Mouse (Mus musculus): ENCODE data around the gene Tbl2. TPM values are rescaled to one million over a fixed set of nuclear protein-coding genes. Genes with fewer than 3 reads are reported as not detected.

Tbl2 gene
- polyA plus RNA-seq, 1 experiment: 5.9 TPM

DNA sequence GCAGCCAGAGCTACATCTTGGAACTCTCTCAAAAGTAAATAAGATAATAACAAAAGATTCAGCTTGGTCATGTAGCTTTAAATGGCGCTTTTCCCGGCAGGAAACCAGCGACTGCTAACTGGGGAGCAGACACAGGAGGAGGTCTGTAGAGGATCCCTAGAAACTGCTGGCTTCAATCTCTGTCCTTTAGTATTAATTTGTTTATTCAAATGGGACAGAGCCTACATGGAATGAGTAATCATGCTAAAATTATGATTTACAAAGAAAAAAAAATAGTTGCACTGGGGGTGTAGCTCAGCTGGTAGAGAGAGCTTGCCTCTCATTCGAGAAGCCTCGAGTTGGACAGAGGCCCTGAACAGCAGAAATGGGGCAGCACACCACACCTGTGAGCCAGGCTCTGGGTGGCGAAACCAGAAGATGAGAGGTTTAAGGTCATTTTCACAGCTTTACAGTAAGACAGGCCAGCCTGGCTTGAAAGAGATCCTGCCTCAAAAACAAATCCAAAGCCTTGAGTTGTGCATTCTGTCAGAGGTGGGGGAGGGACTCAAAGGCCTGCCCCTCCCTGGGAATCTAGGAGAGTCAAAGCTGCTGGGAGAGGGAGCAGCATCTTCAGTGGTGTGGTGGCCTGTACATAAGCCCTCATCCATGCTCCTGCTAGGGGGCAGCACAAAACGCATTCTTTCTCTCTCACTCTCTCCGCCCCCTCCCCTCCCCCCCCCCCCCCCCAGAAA is 33.8 kb downstream of the Tbl2 start:
- no peak overlapping the region for H3K27ac ChIP-seq (ENCODE audit: insufficient read depth, low read depth, low read length)
- peaks cover 16% of the 10 kb centered on the region for H3K4me1 ChIP-seq (ENCODE audit: control insufficient read depth, insufficient read depth, low read length)
- H3K4me3 ChIP-seq (ENCODE audit: insufficient read depth, low read length): no peak overlapping the region
- TF ChIP-seq CTCF (IDR thresholded peaks at IDR 0.05; ENCODE audit: low read depth, low read length) (no peak), POLR2A (IDR thresholded peaks at IDR 0.05; ENCODE audit: borderline replicate concordance, low read depth, low read length) (no peak)

DNA sequence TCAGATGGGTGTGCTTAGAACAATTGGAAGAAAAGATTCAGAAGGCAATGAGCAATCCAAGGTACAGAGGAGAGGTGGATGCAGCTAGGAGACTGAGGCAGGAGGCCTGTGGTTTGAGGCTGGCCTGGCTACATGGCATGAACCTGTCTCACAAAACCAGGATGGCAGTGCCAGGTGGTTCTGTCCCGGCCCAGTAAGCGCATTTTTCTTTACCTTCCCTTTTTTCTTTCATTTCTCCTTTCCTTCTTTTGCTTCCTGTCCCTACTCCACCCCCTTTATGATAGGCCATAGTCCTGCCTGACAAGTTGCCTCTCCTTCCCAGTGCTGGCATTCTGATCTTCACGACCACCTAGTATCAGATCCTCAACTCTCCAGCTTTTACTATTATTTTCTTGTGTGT is 35.6 kb downstream of the Tbl2 start:
- peak overlapping the region; percentile 31 for H3K27ac ChIP-seq (ENCODE audit: insufficient read depth, low read depth, low read length)
- H3K4me3 ChIP-seq (ENCODE audit: insufficient read depth, low read length): no peak overlapping the region
- peaks cover 18% of the 10 kb centered on the region for H3K4me1 ChIP-seq (ENCODE audit: control insufficient read depth, insufficient read depth, low read length)

GRCm38 (mm10) chr5:135185596-135185995 is 36.1 kb downstream of the Tbl2 start:
- Histone ChIP-seq H3K4me3 (ENCODE audit: insufficient read depth, low read length) (no peak overlapping the region), H3K27ac (ENCODE audit: insufficient read depth, low read depth, low read length) (0 out of 2 replicates have a peak overlapping the region, but pooled peaks have one; percentile 31), H3K4me1 (ENCODE audit: control insufficient read depth, insufficient read depth, low read length) (peaks cover 18% of the 10 kb centered on the region)
- TF ChIP-seq CTCF (IDR thresholded peaks at IDR 0.05; ENCODE audit: low read depth, low read length) (peak; percentile 24; the same call in 1 of the 2 replicates), POLR2A (IDR thresholded peaks at IDR 0.05; ENCODE audit: borderline replicate concordance, low read depth, low read length) (no peak)

More for the DNA sequence above, 35.6 kb downstream of the Tbl2 start:
- TF ChIP-seq CTCF (IDR thresholded peaks at IDR 0.05; ENCODE audit: low read depth, low read length) (no peak), POLR2A (IDR thresholded peaks at IDR 0.05; ENCODE audit: borderline replicate concordance, low read depth, low read length) (no peak)

DNA sequence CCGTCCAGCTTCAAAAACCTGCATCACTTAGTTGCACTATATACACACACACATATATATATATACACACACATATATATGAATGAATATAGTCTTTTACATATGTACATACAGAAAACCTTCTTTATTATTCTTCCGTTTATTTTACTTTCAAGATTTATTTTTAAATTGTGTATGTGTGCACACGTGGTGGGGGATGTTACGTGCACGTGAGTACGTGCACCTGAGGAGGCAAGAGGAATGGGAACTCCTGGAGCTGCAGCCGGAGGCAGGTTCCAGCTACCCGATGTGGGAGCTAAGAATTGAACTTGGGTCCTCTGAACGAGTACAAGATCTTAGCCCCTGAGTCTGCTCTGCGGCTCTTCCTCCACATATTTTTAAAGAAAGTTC is 36.8 kb downstream of the Tbl2 start:
- H3K27ac ChIP-seq (ENCODE audit: insufficient read depth, low read depth, low read length): peak overlapping the region; percentile 90
- no peak for TF ChIP-seq CTCF (IDR thresholded peaks at IDR 0.05; ENCODE audit: low read depth, low read length)
- no peak for TF ChIP-seq POLR2A (IDR thresholded peaks at IDR 0.05; ENCODE audit: borderline replicate concordance, low read depth, low read length)
- peaks cover 18% of the 10 kb centered on the region for H3K4me1 ChIP-seq (ENCODE audit: control insufficient read depth, insufficient read depth, low read length)
- peak overlapping the region; percentile 65 for H3K4me3 ChIP-seq (ENCODE audit: insufficient read depth, low read length)

DNA sequence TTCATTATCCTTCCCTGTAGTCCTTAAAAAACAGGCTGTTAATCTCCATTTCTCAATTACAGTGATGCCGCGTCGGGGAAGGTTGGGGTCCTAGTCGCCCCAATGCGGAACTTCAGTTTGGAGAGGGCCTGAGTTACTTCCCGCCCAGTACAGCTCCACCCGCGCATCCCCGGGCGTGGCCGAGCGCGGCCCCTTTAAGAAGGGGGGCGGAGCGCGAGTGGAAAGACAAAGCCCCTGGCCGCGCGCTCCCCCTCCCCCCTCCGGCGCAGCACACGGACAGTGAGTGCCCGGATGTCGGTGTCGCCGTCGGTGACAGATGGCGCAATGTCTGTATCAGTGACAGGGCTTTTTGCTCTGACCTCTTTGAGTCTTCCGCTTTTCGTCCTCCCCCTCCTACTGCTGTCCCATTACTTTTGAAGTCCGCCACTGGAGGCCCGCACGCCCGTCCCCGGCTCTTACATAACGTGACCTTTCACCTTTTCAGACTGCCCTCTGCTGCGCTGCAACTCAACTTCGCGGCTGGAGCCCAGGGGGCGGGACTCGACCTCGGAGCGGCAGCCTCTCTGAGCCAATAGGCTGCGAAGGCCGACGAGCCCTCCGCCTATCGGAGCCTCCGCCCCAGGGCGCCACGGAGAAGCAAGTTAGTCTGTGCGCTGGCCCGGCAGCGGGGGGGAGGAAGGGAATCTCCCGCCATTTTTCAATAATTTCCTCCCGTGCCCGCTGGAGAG is 37.3 kb downstream of the Tbl2 start, which contains the start of gene Baz1b:
Gene Baz1b (plus strand): TSS at position 644 of the 728 bp plus-strand sequence.
- H3K4me1 ChIP-seq (ENCODE audit: control insufficient read depth, insufficient read depth, low read length): peaks cover 20% of the 10 kb centered on the region
- H3K4me3 ChIP-seq (ENCODE audit: insufficient read depth, low read length): peak within 1 kb of the TSS; percentile 83
- peak within 1 kb of the TSS; percentile 90 for H3K27ac ChIP-seq (ENCODE audit: insufficient read depth, low read depth, low read length)
- TF ChIP-seq POLR2A (IDR thresholded peaks at IDR 0.05; ENCODE audit: borderline replicate concordance, low read depth, low read length): 0 out of 2 replicates have a peak, but pooled peaks have one; percentile 13
- no peak for TF ChIP-seq CTCF (IDR thresholded peaks at IDR 0.05; ENCODE audit: low read depth, low read length)

- peak overlapping the region; percentile 86 for H3K27ac ChIP-seq (ENCODE audit: insufficient read depth, low read depth, low read length)
- H3K4me3 ChIP-seq (ENCODE audit: insufficient read depth, low read length): peak overlapping the region; percentile 83
- H3K4me1 ChIP-seq (ENCODE audit: control insufficient read depth, insufficient read depth, low read length): peaks cover 21% of the 10 kb centered on the region
- TF ChIP-seq POLR2A (IDR thresholded peaks at IDR 0.05; ENCODE audit: borderline replicate concordance, low read depth, low read length) (no peak), CTCF (IDR thresholded peaks at IDR 0.05; ENCODE audit: low read depth, low read length) (no peak)
These were observed 38.1 kb downstream of the Tbl2 start for GRCm38 (mm10) chr5:135187349-135188213.

DNA sequence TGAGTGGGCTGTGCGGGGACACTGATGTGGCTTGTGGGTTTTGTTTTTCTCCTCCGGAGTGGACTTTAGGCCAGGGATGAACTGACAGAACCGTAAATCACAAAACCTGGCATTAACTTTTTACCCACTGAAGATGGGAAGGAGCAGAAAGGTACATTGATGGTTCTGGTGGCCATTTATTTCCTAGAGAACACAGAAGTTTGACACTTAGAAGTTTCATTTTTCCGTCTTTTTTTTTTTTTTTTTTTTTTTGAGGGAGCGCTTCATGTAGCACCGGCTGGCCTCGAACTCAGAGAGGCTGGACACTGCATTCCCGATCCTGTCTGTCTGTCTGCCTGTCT is 38.7 kb downstream of the Tbl2 start:
- H3K4me1 ChIP-seq (ENCODE audit: control insufficient read depth, insufficient read depth, low read length): peaks cover 24% of the 10 kb centered on the region
- peak overlapping the region; percentile 83 for H3K4me3 ChIP-seq (ENCODE audit: insufficient read depth, low read length)
- peak overlapping the region; percentile 86 for H3K27ac ChIP-seq (ENCODE audit: insufficient read depth, low read depth, low read length)
- TF ChIP-seq CTCF (IDR thresholded peaks at IDR 0.05; ENCODE audit: low read depth, low read length) (no peak), POLR2A (IDR thresholded peaks at IDR 0.05; ENCODE audit: borderline replicate concordance, low read depth, low read length) (no peak)

DNA sequence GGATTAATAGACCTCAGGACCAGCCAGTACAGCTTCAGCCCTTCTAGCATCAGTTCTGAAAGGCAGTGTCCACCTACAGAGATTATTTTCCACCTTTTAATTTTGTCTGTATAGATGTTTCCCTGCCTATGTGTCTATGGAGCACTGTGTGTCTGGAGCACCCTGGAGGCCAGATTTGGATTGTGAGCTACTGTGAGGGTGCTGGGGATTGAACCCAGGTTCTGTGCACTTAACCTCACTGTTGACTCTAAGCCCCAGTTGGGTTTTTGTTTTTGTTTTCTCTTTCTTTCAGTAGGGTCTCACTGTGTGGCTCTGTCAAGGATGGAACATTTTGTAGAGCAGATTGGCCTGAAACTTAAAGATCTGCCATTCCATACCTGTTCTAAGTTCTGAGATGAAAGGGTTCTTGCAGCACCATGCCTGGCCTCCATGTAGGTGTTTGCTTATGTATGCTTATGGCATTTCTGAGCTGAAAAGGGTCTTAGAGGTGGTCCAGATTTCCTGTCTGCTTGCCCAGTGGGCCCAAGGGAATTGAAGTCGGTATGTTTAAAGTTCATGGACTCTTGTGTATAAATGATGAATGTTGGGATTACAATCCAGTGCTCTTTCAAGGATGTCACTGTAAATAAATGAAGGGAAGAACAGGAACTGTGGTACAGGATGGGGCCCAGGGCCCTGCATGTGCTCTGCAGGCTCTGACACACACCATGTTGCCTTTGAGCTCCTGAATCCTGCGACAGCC is 40.0 kb downstream of the Tbl2 start:
- Histone ChIP-seq H3K4me3 (ENCODE audit: insufficient read depth, low read length) (peak overlapping the region; percentile 83), H3K27ac (ENCODE audit: insufficient read depth, low read depth, low read length) (no peak overlapping the region), H3K4me1 (ENCODE audit: control insufficient read depth, insufficient read depth, low read length) (peaks cover 24% of the 10 kb centered on the region)
- TF ChIP-seq CTCF (IDR thresholded peaks at IDR 0.05; ENCODE audit: low read depth, low read length) (no peak), POLR2A (IDR thresholded peaks at IDR 0.05; ENCODE audit: borderline replicate concordance, low read depth, low read length) (no peak)

GRCm38 (mm10) chr5:135191620-135192019 is 42.2 kb downstream of the Tbl2 start:
- TF ChIP-seq CTCF (IDR thresholded peaks at IDR 0.05; ENCODE audit: low read depth, low read length): no peak
- TF ChIP-seq POLR2A (IDR thresholded peaks at IDR 0.05; ENCODE audit: borderline replicate concordance, low read depth, low read length): no peak
- no peak overlapping the region for H3K27ac ChIP-seq (ENCODE audit: insufficient read depth, low read depth, low read length)
- H3K4me3 ChIP-seq (ENCODE audit: insufficient read depth, low read length): no peak overlapping the region
- H3K4me1 ChIP-seq (ENCODE audit: control insufficient read depth, insufficient read depth, low read length): peaks cover 24% of the 10 kb centered on the region

Data from bone marrow macrophage, adult 2 months (primary cell).